Mouse (Mus musculus): ENCODE measurements at regions not wholly inside any gene's neighbourhood (a gene's known extent, or its start where the extent isn't known, plus 50 kb on each side); places are given as distances from the start of the nearest gene placed in this dataset.
A peak's percentile ranks its signal among the peaks of the same experiment; 100 is the strongest.

- DNase-seq (ENCODE audit: low spot score) = no peak
- TF ChIP-seq GATA1 (IDR thresholded peaks at IDR 0.05; ENCODE audit: borderline replicate concordance, low read length) (no peak), POLR2AphosphoS5 (IDR thresholded peaks at IDR 0.05; ENCODE audit: insufficient replicate concordance, low read depth, low read length) (no peak), CTCF (IDR thresholded peaks at IDR 0.05; ENCODE audit: low read depth, low read length) (no peak), GATA2 (IDR thresholded peaks at IDR 0.05; ENCODE audit: borderline replicate concordance, low read depth, low read length) (no peak), TAL1 (conservative IDR thresholded peaks at IDR 0.05; ENCODE audit: low read depth, low read length) (no peak)
- H3K36me3 ChIP-seq (replicated peaks) = no peaks in the 10 kb centered on the region
- H3K27me3 ChIP-seq (ENCODE audit: insufficient read depth, low read length) = peaks cover 4% of the 10 kb centered on the region; the same call in 1 of the 2 replicates
- no peak for ATAC-seq (ENCODE audit: extremely low read depth, insufficient number of reproducible peaks, low FRiP score, poor library complexity, severe bottlenecking)
- no peak overlapping the region for H3K4me3 ChIP-seq (ENCODE audit: low read depth, low read length)
- H3K4me1 ChIP-seq (ENCODE audit: insufficient read depth, low read depth, low read length) = peaks cover 22% of the 10 kb centered on the region
- H3K9me3 ChIP-seq (replicated peaks) = peaks cover 10% of the 10 kb centered on the region
These were observed 134.3 kb downstream of the Mtx2 start for GRCm38 (mm10) chr2:74959936-74960335.

GRCm38 (mm10) chr2:74962416-74962815 is 136.8 kb downstream of the Mtx2 start:
- H3K27me3 ChIP-seq (ENCODE audit: insufficient read depth, low read length) = peaks cover 16% of the 10 kb centered on the region; the same call in 1 of the 2 replicates
- H3K36me3 ChIP-seq (replicated peaks) = no peaks in the 10 kb centered on the region
- ATAC-seq (ENCODE audit: extremely low read depth, insufficient number of reproducible peaks, low FRiP score, poor library complexity, severe bottlenecking) (no peak), DNase-seq (ENCODE audit: low spot score) (no peak)
- H3K4me3 ChIP-seq (ENCODE audit: low read depth, low read length) = no peak overlapping the region
- TF ChIP-seq CTCF (IDR thresholded peaks at IDR 0.05; ENCODE audit: low read depth, low read length) (no peak), POLR2AphosphoS5 (IDR thresholded peaks at IDR 0.05; ENCODE audit: insufficient replicate concordance, low read depth, low read length) (no peak), GATA1 (IDR thresholded peaks at IDR 0.05; ENCODE audit: borderline replicate concordance, low read length) (no peak), GATA2 (IDR thresholded peaks at IDR 0.05; ENCODE audit: borderline replicate concordance, low read depth, low read length) (no peak), TAL1 (conservative IDR thresholded peaks at IDR 0.05; ENCODE audit: low read depth, low read length) (no peak)
- H3K9me3 ChIP-seq (replicated peaks) = no peaks in the 10 kb centered on the region
- peaks cover 14% of the 10 kb centered on the region for H3K4me1 ChIP-seq (ENCODE audit: insufficient read depth, low read depth, low read length)

DNA sequence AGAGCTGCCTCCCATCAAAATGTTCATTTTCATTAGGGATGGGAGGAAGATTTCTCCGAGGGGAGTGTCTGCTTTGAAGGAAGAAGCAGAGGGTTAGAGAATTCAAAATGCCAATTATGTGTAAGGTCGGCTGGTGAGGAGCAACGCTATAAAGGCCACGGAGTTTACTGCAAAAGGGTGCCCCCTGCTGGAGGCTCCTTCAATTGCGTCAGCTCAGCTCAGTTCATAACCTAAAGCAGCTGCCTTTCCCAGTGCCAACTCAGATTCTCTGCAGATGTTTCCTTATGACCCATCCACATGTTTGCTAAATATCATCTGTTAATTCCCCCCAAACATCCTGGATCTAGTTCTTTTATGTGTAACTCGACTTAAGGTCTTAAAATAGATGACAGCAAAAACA is 138.8 kb downstream of the Mtx2 start:
- DNase-seq (ENCODE audit: low spot score) (peak; percentile 63), ATAC-seq (ENCODE audit: extremely low read depth, insufficient number of reproducible peaks, low FRiP score, poor library complexity, severe bottlenecking) (peak; percentile 40; the same call in 1 of the 2 replicates)
- peaks cover 20% of the 10 kb centered on the region; the same call in 1 of the 2 replicates for H3K27me3 ChIP-seq (ENCODE audit: insufficient read depth, low read length)
- TF ChIP-seq GATA1 (IDR thresholded peaks at IDR 0.05; ENCODE audit: borderline replicate concordance, low read length) (no peak), CTCF (IDR thresholded peaks at IDR 0.05; ENCODE audit: low read depth, low read length) (peak; percentile 78)
- H3K9me3 ChIP-seq (replicated peaks) = no peaks in the 10 kb centered on the region
- H3K4me1 ChIP-seq (ENCODE audit: insufficient read depth, low read depth, low read length) = peaks cover 10% of the 10 kb centered on the region
- no peak overlapping the region for H3K4me3 ChIP-seq (ENCODE audit: low read depth, low read length)
- H3K36me3 ChIP-seq (replicated peaks) = no peaks in the 10 kb centered on the region

DNA sequence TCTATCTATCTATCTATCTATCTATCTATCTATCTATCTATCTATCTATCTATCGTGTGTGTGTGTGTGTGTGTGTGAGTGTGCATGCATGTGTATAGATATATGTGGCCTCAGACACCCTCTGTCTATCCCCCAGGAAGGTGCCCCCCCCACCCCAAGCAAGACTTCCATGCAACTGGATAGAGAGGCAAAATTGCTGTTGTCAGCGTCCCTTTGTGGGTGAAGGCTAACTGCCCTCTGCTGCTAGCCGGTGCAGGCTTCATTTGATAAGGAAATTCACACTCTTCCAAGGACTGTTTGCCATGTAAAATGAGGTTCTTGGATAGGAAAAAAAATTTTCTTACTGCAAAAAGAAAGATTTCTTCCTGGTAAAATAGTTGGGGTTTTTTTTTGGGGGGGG is 139.4 kb downstream of the Mtx2 start:
- Histone ChIP-seq H3K4me3 (ENCODE audit: low read depth, low read length) (no peak overlapping the region), H3K36me3 (replicated peaks) (no peaks in the 10 kb centered on the region), H3K4me1 (ENCODE audit: insufficient read depth, low read depth, low read length) (peaks cover 10% of the 10 kb centered on the region), H3K9me3 (replicated peaks) (no peaks in the 10 kb centered on the region), H3K27me3 (ENCODE audit: insufficient read depth, low read length) (peaks cover 20% of the 10 kb centered on the region; the same call in 1 of the 2 replicates)
- no peak for TF ChIP-seq GATA1 (IDR thresholded peaks at IDR 0.05; ENCODE audit: borderline replicate concordance, low read length)
- TF ChIP-seq POLR2AphosphoS5 (IDR thresholded peaks at IDR 0.05; ENCODE audit: insufficient replicate concordance, low read depth, low read length) = no peak
- TF ChIP-seq TAL1 (conservative IDR thresholded peaks at IDR 0.05; ENCODE audit: low read depth, low read length) = no peak
- no peak for TF ChIP-seq GATA2 (IDR thresholded peaks at IDR 0.05; ENCODE audit: borderline replicate concordance, low read depth, low read length)
- TF ChIP-seq CTCF (IDR thresholded peaks at IDR 0.05; ENCODE audit: low read depth, low read length) = no peak
- DNase-seq (ENCODE audit: low spot score) = no peak
- no peak for ATAC-seq (ENCODE audit: extremely low read depth, insufficient number of reproducible peaks, low FRiP score, poor library complexity, severe bottlenecking)

- Histone ChIP-seq H3K4me3 (ENCODE audit: low read depth, low read length) (no peak overlapping the region), H3K4me1 (ENCODE audit: insufficient read depth, low read depth, low read length) (peaks cover 10% of the 10 kb centered on the region), H3K36me3 (replicated peaks) (no peaks in the 10 kb centered on the region), H3K9me3 (replicated peaks) (no peaks in the 10 kb centered on the region), H3K27me3 (ENCODE audit: insufficient read depth, low read length) (peaks cover 20% of the 10 kb centered on the region; the same call in 1 of the 2 replicates)
- no peak for TF ChIP-seq GATA2 (IDR thresholded peaks at IDR 0.05; ENCODE audit: borderline replicate concordance, low read depth, low read length)
- TF ChIP-seq GATA1 (IDR thresholded peaks at IDR 0.05; ENCODE audit: borderline replicate concordance, low read length) = no peak
- TF ChIP-seq TAL1 (conservative IDR thresholded peaks at IDR 0.05; ENCODE audit: low read depth, low read length) = no peak
- TF ChIP-seq POLR2AphosphoS5 (IDR thresholded peaks at IDR 0.05; ENCODE audit: insufficient replicate concordance, low read depth, low read length) = no peak
- no peak for TF ChIP-seq CTCF (IDR thresholded peaks at IDR 0.05; ENCODE audit: low read depth, low read length)
- ATAC-seq (ENCODE audit: extremely low read depth, insufficient number of reproducible peaks, low FRiP score, poor library complexity, severe bottlenecking) (no peak), DNase-seq (ENCODE audit: low spot score) (no peak)
These were observed 139.9 kb downstream of the Mtx2 start for GRCm38 (mm10) chr2:74965384-74966060.

DNA sequence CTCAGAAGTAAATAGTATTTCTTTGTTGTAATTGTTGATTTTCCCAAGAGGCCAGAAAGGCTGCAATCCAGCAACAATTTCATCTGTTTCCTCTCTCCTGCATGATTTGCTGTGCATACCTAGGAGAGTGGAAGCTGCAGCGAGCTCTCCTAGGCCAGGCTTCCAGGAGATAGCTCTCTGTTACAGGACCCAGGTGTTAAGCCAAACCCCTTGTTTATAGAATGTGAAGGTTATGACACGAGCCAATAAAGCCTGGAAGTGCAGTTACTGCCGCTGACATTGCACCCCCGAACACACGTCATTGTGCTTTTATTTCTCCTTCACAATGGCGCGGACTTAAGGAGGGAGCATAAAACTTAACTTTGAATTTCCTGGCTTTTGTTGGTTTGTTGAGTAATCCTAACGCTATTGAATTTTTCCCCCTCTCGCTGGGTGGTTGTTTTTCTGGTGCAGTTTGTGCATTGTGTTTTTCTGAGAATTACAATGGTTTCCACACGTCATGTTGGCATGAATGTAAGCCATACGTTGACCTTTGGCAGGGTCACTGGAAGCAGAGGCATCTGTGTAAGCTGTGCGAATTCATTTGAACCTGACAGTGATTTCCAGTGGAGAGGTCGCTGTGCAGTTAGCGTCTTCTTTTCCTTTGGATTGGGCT is 145.1 kb downstream of the Mtx2 start:
- peaks cover 24% of the 10 kb centered on the region for H3K27me3 ChIP-seq (ENCODE audit: insufficient read depth, low read length)
- no peak for TF ChIP-seq GATA2 (IDR thresholded peaks at IDR 0.05; ENCODE audit: borderline replicate concordance, low read depth, low read length)
- no peak for TF ChIP-seq GATA1 (IDR thresholded peaks at IDR 0.05; ENCODE audit: borderline replicate concordance, low read length)
- TF ChIP-seq TAL1 (conservative IDR thresholded peaks at IDR 0.05; ENCODE audit: low read depth, low read length) = no peak
- TF ChIP-seq CTCF (IDR thresholded peaks at IDR 0.05; ENCODE audit: low read depth, low read length) = no peak
- no peak for DNase-seq (ENCODE audit: low spot score)
- no peaks in the 10 kb centered on the region for H3K36me3 ChIP-seq (replicated peaks)
- H3K4me1 ChIP-seq (ENCODE audit: insufficient read depth, low read depth, low read length) = no peaks in the 10 kb centered on the region
- no peaks in the 10 kb centered on the region for H3K9me3 ChIP-seq (replicated peaks)
- no peak overlapping the region for H3K4me3 ChIP-seq (ENCODE audit: low read depth, low read length)
- ATAC-seq (ENCODE audit: extremely low read depth, insufficient number of reproducible peaks, low FRiP score, poor library complexity, severe bottlenecking) = no peak

All from G1E (cell line).